Mouse (Mus musculus) cerebellum, adult 2 months (tissue): Measurements from ENCODE around the gene Hist1h2ak.

Experiments used
- CTCF ChIP-seq: fragments of 200-500 bp; IDR thresholded peaks from 2 replicates; pipeline ENCODE4 v1.5.1; 2011; ENCODE audit warnings: low read depth, mild to moderate bottlenecking, control low read depth, low read length, moderate library complexity, borderline replicate concordance; ENCODE audit not compliant: insufficient read depth
- POLR2A ChIP-seq: fragments of 200-500 bp; IDR thresholded peaks from 2 replicates; pipeline ENCODE4 v1.6.1; 2011; ENCODE audit warnings: low read length, control low read depth, borderline replicate concordance; ENCODE audit not compliant: insufficient read depth

- TF ChIP-seq POLR2A (no peak), CTCF (peak; percentile 84)
Measured at GRCm38 (mm10) chr13:21734010-21734905, 19.4 kb downstream of the Hist1h2ak start.
